Mouse (Mus musculus): ENCODE results near the gene Psmb11.

- TF ChIP-seq CTCF (IDR thresholded peaks at IDR 0.05; ENCODE audit: low read depth): no peak
- TF ChIP-seq EP300 (IDR thresholded peaks at IDR 0.05; ENCODE audit: low read depth): no peak
These were observed 10.0 kb downstream of the Psmb11 start for GRCm38 (mm10) chr14:54631240-54631599.
